Mouse (Mus musculus) neural tube, embryonic 15.5 days (tissue): ENCODE results near the gene Smim6. TPM values are rescaled to one million over a fixed set of nuclear protein-coding genes. Genes with fewer than 3 reads are reported as not detected.

Experiments used
- ATAC-seq: fragments of 200-750 bp; cut with Nextera tagmentation; 2 replicates; pipeline ENCODE4 v1.8.0; 2017; ENCODE audit warnings: mild to moderate bottlenecking, moderate TSS enrichment, moderate library complexity; ENCODE audit not compliant: low FRiP score
- H3K27ac ChIP-seq: fragments of 300-500 bp; sonication (generic); replicated peaks from 2 replicates; pipeline ENCODE4 v1.5.1; 2015; ENCODE audit warnings: mild to moderate bottlenecking, inconsistent platforms
- H3K27me3 ChIP-seq: fragments of 300-500 bp; sonication (generic); replicated peaks from 2 replicates; pipeline ENCODE4 v1.6.1; 2015; ENCODE audit warnings: inconsistent platforms
- H3K36me3 ChIP-seq: fragments of 300-500 bp; sonication (generic); 2 replicates; pipeline ENCODE4 v1.6.1; 2015; ENCODE audit warnings: inconsistent platforms
- H3K4me1 ChIP-seq: fragments of 300-500 bp; sonication (generic); 2 replicates; pipeline ENCODE4 v1.6.1; 2015; ENCODE audit warnings: inconsistent platforms
- H3K4me2 ChIP-seq: fragments of 300-500 bp; sonication (generic); 2 replicates; pipeline ENCODE4 v1.6.1; 2015; ENCODE audit warnings: inconsistent platforms, mild to moderate bottlenecking, moderate library complexity
- H3K4me3 ChIP-seq: fragments of 300-500 bp; sonication (generic); replicated peaks from 2 replicates; pipeline ENCODE4 v1.5.1; 2015; ENCODE audit warnings: mild to moderate bottlenecking, inconsistent platforms
- H3K9ac ChIP-seq: fragments of 300-500 bp; sonication (generic); replicated peaks from 2 replicates; pipeline ENCODE4 v1.6.1; 2015; ENCODE audit warnings: mild to moderate bottlenecking, inconsistent platforms
- H3K9me3 ChIP-seq: fragments of 300-500 bp; sonication (generic); replicated peaks from 2 replicates; pipeline ENCODE4 v1.6.1; 2016; ENCODE audit warnings: inconsistent platforms
- WGBS: fragments of 180-500 bp; shearing (Covaris S2); methylation state at CpG from one replicate; pipeline ENCODE4 v1.1.7; 2015; ENCODE audit warnings: mixed read lengths; 5-methylcytosine and 5-hydroxymethylcytosine counted together
- polyA plus RNA-seq: library from polyadenylated mRNA; unstranded; fragments of >200 nt; fragmentation: Nextera tagmentation; extraction: Ambion mirVana; gene quantifications from 2 replicates; pipeline ENCODE4 v1.2.1, GENCODE M21; 2015

Gene Smim6
- polyA plus RNA-seq, 1 experiment from 2014 or later, result 0.68 TPM

- Histone ChIP-seq H3K9ac (no peak overlapping the region), H3K36me3 (peaks cover 6% of the 10 kb centered on the region), H3K4me1 (peaks cover 13% of the 10 kb centered on the region), H3K27me3 (no peaks in the 10 kb centered on the region), H3K27ac (no peak overlapping the region), H3K9me3 (no peaks in the 10 kb centered on the region), H3K4me3 (no peak overlapping the region), H3K4me2 (no peak overlapping the region)
- no peak for ATAC-seq
- WGBS, result 85% methylated on average over 9 of the region's 9 CpGs
Observed at GRCm38 (mm10) chr11:115901338-115902161, 10.3 kb upstream of the Smim6 start.

- H3K9ac ChIP-seq, result no peak overlapping the region
- no peaks in the 10 kb centered on the region for H3K27me3 ChIP-seq
- H3K4me3 ChIP-seq, result no peak overlapping the region
- H3K4me2 ChIP-seq, result no peak overlapping the region
- H3K27ac ChIP-seq, result no peak overlapping the region
- H3K4me1 ChIP-seq, result peaks cover 13% of the 10 kb centered on the region
- no peaks in the 10 kb centered on the region for H3K9me3 ChIP-seq
- ATAC-seq, result no peak
- H3K36me3 ChIP-seq, result no peaks in the 10 kb centered on the region
- 90% methylated on average over 5 of the region's 5 CpGs for WGBS
Observed at GRCm38 (mm10) chr11:115902177-115902576, 9.6 kb upstream of the Smim6 start.

- Histone ChIP-seq H3K27me3 (no peaks in the 10 kb centered on the region), H3K4me2 (no peak overlapping the region), H3K36me3 (no peaks in the 10 kb centered on the region), H3K9me3 (no peaks in the 10 kb centered on the region), H3K9ac (no peak overlapping the region), H3K27ac (no peak overlapping the region), H3K4me1 (peaks cover 13% of the 10 kb centered on the region), H3K4me3 (no peak overlapping the region)
- 87% methylated on average over 1 of the region's 1 CpGs for WGBS
- ATAC-seq, result no peak
Observed at GRCm38 (mm10) chr11:115902831-115903230, 9.0 kb upstream of the Smim6 start.

- Histone ChIP-seq H3K9me3 (no peaks in the 10 kb centered on the region), H3K9ac (no peak overlapping the region), H3K27me3 (no peaks in the 10 kb centered on the region), H3K4me3 (no peak overlapping the region), H3K36me3 (no peaks in the 10 kb centered on the region), H3K4me1 (peaks cover 13% of the 10 kb centered on the region), H3K4me2 (no peak overlapping the region), H3K27ac (no peak overlapping the region)
- 78% methylated on average over 11 of the region's 11 CpGs for WGBS
- ATAC-seq, result no peak
Observed at GRCm38 (mm10) chr11:115903384-115904230, 8.2 kb upstream of the Smim6 start.

GRCm38 (mm10) chr11:115904231-115904955 is 7.4 kb upstream of the Smim6 start:
- ATAC-seq, result no peak
- 82% methylated on average over 8 of the region's 8 CpGs for WGBS
- Histone ChIP-seq H3K4me1 (peaks cover 13% of the 10 kb centered on the region), H3K9me3 (no peaks in the 10 kb centered on the region), H3K36me3 (no peaks in the 10 kb centered on the region), H3K4me2 (no peak overlapping the region), H3K9ac (no peak overlapping the region), H3K27me3 (no peaks in the 10 kb centered on the region), H3K4me3 (no peak overlapping the region), H3K27ac (no peak overlapping the region)

- no peak overlapping the region for H3K27ac ChIP-seq
- no peaks in the 10 kb centered on the region for H3K36me3 ChIP-seq
- WGBS, result 66% methylated on average over 16 of the region's 16 CpGs
- ATAC-seq, result no peak
- no peak overlapping the region for H3K4me3 ChIP-seq
- H3K4me2 ChIP-seq, result no peak overlapping the region
- H3K4me1 ChIP-seq, result peaks cover 6% of the 10 kb centered on the region
- H3K9ac ChIP-seq, result no peak overlapping the region
- H3K9me3 ChIP-seq, result no peaks in the 10 kb centered on the region
- no peaks in the 10 kb centered on the region for H3K27me3 ChIP-seq
Observed at GRCm38 (mm10) chr11:115904956-115905790, 6.6 kb upstream of the Smim6 start.

GRCm38 (mm10) chr11:115906116-115906515 is 5.7 kb upstream of the Smim6 start:
- H3K27ac ChIP-seq, result no peak overlapping the region
- H3K9ac ChIP-seq, result no peak overlapping the region
- no peak overlapping the region for H3K4me2 ChIP-seq
- 0 out of 2 replicates have a peak, but pooled peaks cover 2% of the 10 kb centered on the region for H3K4me1 ChIP-seq
- no peaks in the 10 kb centered on the region for H3K9me3 ChIP-seq
- no peak for ATAC-seq
- H3K4me3 ChIP-seq, result no peak overlapping the region
- H3K27me3 ChIP-seq, result no peaks in the 10 kb centered on the region
- H3K36me3 ChIP-seq, result no peaks in the 10 kb centered on the region
- WGBS, result 86% methylated on average over 3 of the region's 3 CpGs

GRCm38 (mm10) chr11:115906521-115906920 is 5.3 kb upstream of the Smim6 start:
- H3K27ac ChIP-seq, result no peak overlapping the region
- no peak overlapping the region for H3K4me2 ChIP-seq
- no peaks in the 10 kb centered on the region for H3K9me3 ChIP-seq
- no peaks in the 10 kb centered on the region for H3K27me3 ChIP-seq
- no peak for ATAC-seq
- H3K4me3 ChIP-seq, result no peak overlapping the region
- H3K9ac ChIP-seq, result no peak overlapping the region
- WGBS, result 95% methylated on average over 5 of the region's 5 CpGs
- peaks cover 3% of the 10 kb centered on the region; the same call in 1 of the 2 replicates for H3K36me3 ChIP-seq
- H3K4me1 ChIP-seq, result 0 out of 2 replicates have a peak, but pooled peaks cover 2% of the 10 kb centered on the region

- Histone ChIP-seq H3K4me3 (no peak overlapping the region), H3K4me1 (no peaks in the 10 kb centered on the region), H3K27ac (no peak overlapping the region), H3K9ac (no peak overlapping the region), H3K36me3 (peaks cover 29% of the 10 kb centered on the region), H3K9me3 (no peaks in the 10 kb centered on the region), H3K4me2 (no peak overlapping the region), H3K27me3 (no peaks in the 10 kb centered on the region)
- ATAC-seq, result no peak
- 93% methylated on average over 5 of the region's 5 CpGs for WGBS
Observed at GRCm38 (mm10) chr11:115911134-115911561, 669 bp upstream of the Smim6 start.

GRCm38 (mm10) chr11:115916579-115916978 is 4.8 kb downstream of the Smim6 start:
- no peak overlapping the region for H3K4me3 ChIP-seq
- ATAC-seq, result no peak
- no peaks in the 10 kb centered on the region for H3K9me3 ChIP-seq
- peaks cover 37% of the 10 kb centered on the region for H3K36me3 ChIP-seq
- no peaks in the 10 kb centered on the region for H3K27me3 ChIP-seq
- no peak overlapping the region for H3K9ac ChIP-seq
- H3K4me2 ChIP-seq, result no peak overlapping the region
- 86% methylated on average over 4 of the region's 4 CpGs for WGBS
- H3K4me1 ChIP-seq, result no peaks in the 10 kb centered on the region
- H3K27ac ChIP-seq, result no peak overlapping the region

- H3K4me1 ChIP-seq, result no peaks in the 10 kb centered on the region
- no peak overlapping the region for H3K4me2 ChIP-seq
- H3K27me3 ChIP-seq, result no peaks in the 10 kb centered on the region
- no peak for ATAC-seq
- no peaks in the 10 kb centered on the region for H3K9me3 ChIP-seq
- no peak overlapping the region for H3K9ac ChIP-seq
- H3K36me3 ChIP-seq, result peaks cover 39% of the 10 kb centered on the region
- 87% methylated on average over 5 of the region's 5 CpGs for WGBS
- H3K4me3 ChIP-seq, result no peak overlapping the region
- H3K27ac ChIP-seq, result no peak overlapping the region
Observed at GRCm38 (mm10) chr11:115918637-115919036, 6.8 kb downstream of the Smim6 start.
